Mouse (Mus musculus) lung, adult 2 months (tissue): ENCODE measurements at regions not wholly inside any gene's neighbourhood (a gene's known extent, or its start where the extent isn't known, plus 50 kb on each side); places are given as distances from the start of the nearest gene placed in this dataset.

ENCODE experiments used
- DNase-seq: peaks from one replicate; pipeline ENCODE4 v3.0.0; 2022
- H3K4me1 ChIP-seq: fragments of 200-500 bp; 2 replicates; pipeline ENCODE4 v1.6.1; 2011; ENCODE audit warnings: low read length; ENCODE audit not compliant: control insufficient read depth, insufficient read depth
- H3K4me3 ChIP-seq: fragments of 200-500 bp; replicated peaks from 2 replicates; pipeline ENCODE3; 2011; ENCODE audit warnings: low read depth, mild to moderate bottlenecking, control low read depth, low read length; ENCODE audit errors: extremely low read depth
- CTCF ChIP-seq: fragments of 200-500 bp; IDR thresholded peaks from 2 replicates; pipeline ENCODE4 v1.5.1; 2011; ENCODE audit warnings: mild to moderate bottlenecking, low read length, control low read depth; ENCODE audit not compliant: insufficient read depth
- POLR2A ChIP-seq: fragments of 200-500 bp; IDR thresholded peaks from 2 replicates; pipeline ENCODE4 v1.6.1; 2011; ENCODE audit warnings: low read depth, mild to moderate bottlenecking, control low read depth, low read length, borderline replicate concordance; ENCODE audit errors: extremely low read depth
- WGBS: fragments of 180-500 bp; shearing (Covaris S2); methylation state at CpG from one replicate; pipeline ENCODE4 v1.1.7; 2018; 5-methylcytosine and 5-hydroxymethylcytosine counted together

GRCm38 (mm10) chr12:45745697-45746096 lies 671.2 kb upstream of the Stxbp6 start:
- no peak overlapping the region for H3K4me3 ChIP-seq
- 46% methylated on average over 2 of the region's 2 CpGs for WGBS
- H3K4me1 ChIP-seq, result no peaks in the 10 kb centered on the region
- DNase-seq, result no peak
- TF ChIP-seq CTCF (no peak), POLR2A (no peak)

GRCm38 (mm10) chr12:45744619-45745018 lies 670.1 kb upstream of the Stxbp6 start:
- Histone ChIP-seq H3K4me1 (no peaks in the 10 kb centered on the region), H3K4me3 (no peak overlapping the region)
- WGBS, result 83% methylated on average over 2 of the region's 2 CpGs
- DNase-seq, result no peak
- TF ChIP-seq POLR2A (no peak), CTCF (no peak)

GRCm38 (mm10) chr12:45733661-45734060 lies 659.2 kb upstream of the Stxbp6 start:
- H3K4me1 ChIP-seq, result no peaks in the 10 kb centered on the region
- no peak for DNase-seq
- WGBS, result 55% methylated on average over 4 of the region's 4 CpGs
- H3K4me3 ChIP-seq, result no peak overlapping the region
- TF ChIP-seq POLR2A, result no peak
- no peak for TF ChIP-seq CTCF

GRCm38 (mm10) chr12:45724565-45725370 lies 650.3 kb upstream of the Stxbp6 start:
- Histone ChIP-seq H3K4me3 (no peak overlapping the region), H3K4me1 (no peaks in the 10 kb centered on the region)
- DNase-seq, result no peak
- TF ChIP-seq CTCF (no peak), POLR2A (no peak)
- WGBS, result 52% methylated on average over 5 of the region's 5 CpGs

GRCm38 (mm10) chr12:45711351-45711750 lies 636.8 kb upstream of the Stxbp6 start:
- no peak overlapping the region for H3K4me3 ChIP-seq

GRCm38 (mm10) chr12:45710766-45711165 lies 636.3 kb upstream of the Stxbp6 start:
- no peaks in the 10 kb centered on the region for H3K4me1 ChIP-seq
- DNase-seq, result no peak
- TF ChIP-seq CTCF, result no peak
- TF ChIP-seq POLR2A, result no peak
- WGBS, result 59% methylated on average over 1 of the region's 1 CpGs
- no peak overlapping the region for H3K4me3 ChIP-seq

More at GRCm38 (mm10) chr12:45711351-45711750, 636.8 kb upstream of the Stxbp6 start:
- no peak for DNase-seq
- H3K4me1 ChIP-seq, result no peaks in the 10 kb centered on the region
- TF ChIP-seq CTCF (no peak), POLR2A (no peak)

- 67% methylated on average over 1 of the region's 1 CpGs for WGBS
- no peak for DNase-seq
- Histone ChIP-seq H3K4me3 (no peak overlapping the region), H3K4me1 (no peaks in the 10 kb centered on the region)
- TF ChIP-seq CTCF, result no peak
- no peak for TF ChIP-seq POLR2A
These were observed 614.8 kb upstream of the Stxbp6 start for GRCm38 (mm10) chr12:45689291-45689690.

GRCm38 (mm10) chr12:45686765-45687164 lies 612.3 kb upstream of the Stxbp6 start:
- no peak overlapping the region for H3K4me3 ChIP-seq
- TF ChIP-seq POLR2A (no peak), CTCF (no peak)
- no peak for DNase-seq
- no peaks in the 10 kb centered on the region for H3K4me1 ChIP-seq

- WGBS, result 49% methylated on average over 3 of the region's 3 CpGs
These were observed 597.9 kb upstream of the Stxbp6 start for GRCm38 (mm10) chr12:45672361-45672760.

GRCm38 (mm10) chr12:45671554-45671948 lies 597.0 kb upstream of the Stxbp6 start:
- WGBS, result 56% methylated on average over 4 of the region's 4 CpGs
- Histone ChIP-seq H3K4me3 (no peak overlapping the region), H3K4me1 (no peaks in the 10 kb centered on the region)
- DNase-seq, result no peak
- TF ChIP-seq POLR2A (no peak), CTCF (no peak)

More at GRCm38 (mm10) chr12:45672361-45672760, 597.9 kb upstream of the Stxbp6 start:
- H3K4me1 ChIP-seq, result no peaks in the 10 kb centered on the region
- H3K4me3 ChIP-seq, result no peak overlapping the region
- TF ChIP-seq CTCF (no peak), POLR2A (no peak)
- no peak for DNase-seq
